Comparison of ENCODE assay signal across 15 mouse cellular contexts in genomic region chr14:28961379-28961778, GRCm38 (mm10). TPM values are rescaled to one million over a fixed set of nuclear protein-coding genes. Genes with fewer than 3 reads are reported as not detected.
"Had no signal": no experiment of that assay in that cellular context is flagged by ENCODE, and none has a peak within 500 bp of the region (broad histone marks: within the 10 kb centered on the region; RNA-seq: fewer than 3 reads in every experiment).

No protein-coding gene starts in this region.

- H3K4me2 ChIP-seq: limb, embryonic 13.5 days; midbrain, embryonic 15.5 days; neural tube, embryonic 13.5 days; stomach, embryonic 15.5 days had no signal

- H3K27ac ChIP-seq: limb, embryonic 13.5 days; liver, embryonic 14.5 days; midbrain, embryonic 15.5 days; neural tube, embryonic 13.5 days; stomach, embryonic 15.5 days had no signal

- H3K4me1 ChIP-seq: stomach, embryonic 15.5 days had no signal

- H3K9ac ChIP-seq: limb, embryonic 13.5 days; liver, embryonic 14.5 days; midbrain, embryonic 15.5 days; neural tube, embryonic 13.5 days; stomach, embryonic 15.5 days had no signal

- H3K4me3 ChIP-seq: limb, embryonic 13.5 days; midbrain, embryonic 15.5 days; neural tube, embryonic 13.5 days; stomach, embryonic 15.5 days had no signal

- ATAC-seq: midbrain, embryonic 15.5 days had no signal

- H3K27me3 ChIP-seq: limb, embryonic 13.5 days; midbrain, embryonic 15.5 days; neural tube, embryonic 13.5 days; stomach, embryonic 15.5 days had no signal

- H3K9me3 ChIP-seq: limb, embryonic 13.5 days; midbrain, embryonic 15.5 days; neural tube, embryonic 13.5 days; stomach, embryonic 15.5 days had no signal

- H3K36me3 ChIP-seq: limb, embryonic 13.5 days; midbrain, embryonic 15.5 days; neural tube, embryonic 13.5 days; stomach, embryonic 15.5 days had no signal

- DNase-seq: kidney, postnatal 25 days; layer of hippocampus, adult 9-11 months; left cerebral cortex, postnatal 4 days; lung, adult 18-20 months; retina, postnatal 1 day; right cerebral cortex, postnatal 4 days; thymus, adult 2 months; thymus, postnatal 25 days had no signal

RNA-seq across cellular contexts. Expression of gene Lrtm1, which starts 56.6 kb away (rescaled TPM):
- total RNA-seq: left cerebral cortex, postnatal 4 days; megakaryocyte-erythroid progenitor cell, adult 5-6 weeks had no signal
- polyA plus RNA-seq: spleen, adult 2 months had no signal
